Mouse (Mus musculus) kidney, postnatal 0 days (tissue): ENCODE results near the gene Mrps35. TPM values are rescaled to one million over a fixed set of nuclear protein-coding genes. Genes with fewer than 3 reads are reported as not detected.
A peak's percentile ranks its signal among the peaks of the same experiment; 100 is the strongest.

Source experiments
- ATAC-seq: fragments of 200-750 bp; cut with Nextera tagmentation; replicated peaks from 2 replicates; pipeline ENCODE4 v1.8.0; 2017; ENCODE audit warnings: low read depth, moderate number of reproducible peaks, moderate TSS enrichment, moderate library complexity; ENCODE audit not compliant: low FRiP score
- DNase-seq: peaks from one replicate; pipeline ENCODE4 v3.0.0-alpha.2; 2016; ENCODE audit warnings: low spot score
- H3K27ac ChIP-seq: fragments of 300-500 bp; sonication (generic); 2 replicates; pipeline ENCODE4 v1.5.1; 2014; ENCODE audit warnings: mild to moderate bottlenecking
- H3K27me3 ChIP-seq: fragments of 300-500 bp; sonication (generic); 2 replicates; pipeline ENCODE4 v1.6.1; 2014; ENCODE audit warnings: low read length, mixed read lengths; ENCODE audit not compliant: insufficient read depth
- H3K36me3 ChIP-seq: fragments of 300-500 bp; sonication (generic); 2 replicates; pipeline ENCODE4 v1.6.1; 2014; ENCODE audit warnings: low read length, mixed read lengths; ENCODE audit not compliant: insufficient read depth
- H3K4me1 ChIP-seq: fragments of 300-500 bp; sonication (generic); replicated peaks from 2 replicates; pipeline ENCODE4 v1.6.1; 2014; ENCODE audit warnings: antibody characterized with exemption, low read length, mixed read lengths; ENCODE audit not compliant: insufficient read depth
- H3K4me2 ChIP-seq: fragments of 300-500 bp; sonication (generic); 2 replicates; pipeline ENCODE4 v1.6.1; 2014; ENCODE audit warnings: mild to moderate bottlenecking, low read length, moderate library complexity, mixed read lengths
- H3K4me3 ChIP-seq: fragments of 300-500 bp; sonication (generic); replicated peaks from 2 replicates; pipeline ENCODE4 v1.5.1; 2014; ENCODE audit warnings: low read depth, low read length
- H3K9ac ChIP-seq: fragments of 300-500 bp; sonication (generic); 2 replicates; pipeline ENCODE4 v1.6.1; 2014; ENCODE audit warnings: low read depth, low read length
- H3K9me3 ChIP-seq: fragments of 300-500 bp; sonication (generic); replicated peaks from 2 replicates; pipeline ENCODE4 v1.6.1; 2016; ENCODE audit warnings: low read length, inconsistent platforms, mixed read lengths
- CTCF ChIP-seq: IDR thresholded peaks from 2 replicates; pipeline ENCODE4 v1.5.1; 2016; ENCODE audit warnings: antibody characterized with exemption, low read depth, mild to moderate bottlenecking, moderate library complexity
- WGBS: fragments of 180-500 bp; shearing (Covaris S2); extraction: QIAGEN DNeasy Blood & Tissue Kit; methylation state at CpG from one replicate; pipeline ENCODE4 v1.1.7; 2014; 5-methylcytosine and 5-hydroxymethylcytosine counted together
- polyA plus RNA-seq: library from polyadenylated mRNA; unstranded; fragments of >200 nt; fragmentation: Nextera tagmentation; extraction: Ambion mirVana; gene quantifications from 2 replicates; pipeline ENCODE4 v1.2.1, GENCODE M21; 2015

Mrps35 gene
- polyA plus RNA-seq, 1 experiment from 2014 or later: 139 TPM

DNA sequence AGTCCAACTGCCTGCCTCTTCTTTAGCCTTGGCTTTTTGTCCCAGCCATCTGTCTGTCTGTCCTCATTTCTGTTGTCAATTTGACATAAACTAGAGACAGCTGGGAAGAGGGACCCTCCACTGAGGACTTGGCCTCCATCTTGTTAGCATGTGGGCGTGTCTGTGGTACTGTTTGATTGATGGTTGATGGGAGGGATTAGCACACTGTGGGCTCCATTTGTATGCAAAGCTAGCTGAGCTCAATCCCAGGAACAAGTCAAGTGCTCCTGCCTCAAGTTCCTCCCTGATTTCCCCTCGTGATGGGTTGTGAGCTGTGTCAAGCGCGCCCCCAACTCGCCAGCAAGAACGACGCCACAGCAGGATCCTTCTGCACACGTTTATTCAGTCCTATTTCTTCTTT, 34.3 kb downstream of the Mrps35 start:
- H3K4me3 ChIP-seq: no peak overlapping the region
- H3K4me1 ChIP-seq: no peaks in the 10 kb centered on the region
- 87% methylated on average over 8 of the region's 8 CpGs for WGBS
- no peak for ATAC-seq
- no peak overlapping the region for H3K27ac ChIP-seq
- no peaks in the 10 kb centered on the region for H3K9me3 ChIP-seq
- H3K4me2 ChIP-seq: no peak overlapping the region
- H3K27me3 ChIP-seq: no peaks in the 10 kb centered on the region
- no peak for TF ChIP-seq CTCF
- no peak overlapping the region for H3K9ac ChIP-seq
- H3K36me3 ChIP-seq: peaks cover under 1% of the 10 kb centered on the region; the same call in 1 of the 2 replicates
- DNase-seq: no peak

DNA sequence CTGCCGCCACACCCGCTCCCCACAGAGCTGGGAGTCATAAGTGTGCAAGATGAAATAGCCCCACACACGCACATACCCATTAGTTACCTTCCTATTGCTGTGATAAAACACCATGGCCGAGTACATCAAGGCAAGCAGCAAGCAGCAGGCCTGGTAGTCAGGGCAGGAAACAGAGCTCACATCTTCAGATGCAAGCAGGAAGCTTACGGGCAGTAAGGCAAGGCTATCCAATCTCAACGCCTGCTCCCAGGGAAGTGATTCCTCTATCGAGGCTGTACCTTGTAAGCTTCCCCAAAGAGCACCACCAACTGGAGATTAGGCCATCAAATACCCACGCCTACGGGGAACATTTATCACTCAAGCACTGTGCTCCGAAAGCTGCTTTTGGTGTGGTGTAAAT, 37.4 kb downstream of the Mrps35 start:
- H3K9me3 ChIP-seq: no peaks in the 10 kb centered on the region
- no peak for DNase-seq
- H3K4me3 ChIP-seq: no peak overlapping the region
- H3K36me3 ChIP-seq: no peaks in the 10 kb centered on the region
- no peaks in the 10 kb centered on the region for H3K27me3 ChIP-seq
- 90% methylated on average over 10 of the region's 10 CpGs for WGBS
- H3K27ac ChIP-seq: no peak overlapping the region
- TF ChIP-seq CTCF: no peak
- H3K4me2 ChIP-seq: no peak overlapping the region
- H3K4me1 ChIP-seq: no peaks in the 10 kb centered on the region
- H3K9ac ChIP-seq: no peak overlapping the region
- no peak for ATAC-seq

DNA sequence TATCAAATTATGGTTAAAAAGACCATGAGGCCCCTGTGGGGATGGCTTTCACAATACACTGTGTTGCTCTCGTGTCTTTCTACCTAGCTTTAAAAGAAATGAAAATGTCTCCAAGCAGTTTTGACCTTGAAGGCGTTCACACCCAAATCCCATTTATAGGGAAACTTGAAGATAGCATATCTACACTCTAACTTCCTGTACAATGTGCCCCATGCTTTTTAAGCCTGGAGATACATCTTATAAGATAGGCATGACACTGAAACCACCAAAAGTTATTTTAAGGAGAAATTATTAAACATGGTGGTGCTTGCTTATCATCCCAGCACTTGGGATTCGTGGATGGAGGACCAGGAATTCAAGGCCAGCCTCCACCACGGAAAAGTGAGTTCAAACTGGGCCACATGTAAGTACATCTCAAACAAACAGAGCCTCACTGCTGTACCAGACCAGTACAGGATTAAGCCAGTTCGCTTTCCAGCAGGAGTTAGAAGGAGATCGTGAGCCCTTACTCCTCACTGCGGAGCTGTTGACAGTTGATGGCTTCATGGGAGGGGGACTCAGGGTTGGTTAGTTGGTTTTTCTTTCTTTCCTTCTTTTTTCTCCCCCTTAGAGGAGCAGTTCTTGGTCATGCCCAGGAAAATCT, 43.0 kb downstream of the Mrps35 start:
- Histone ChIP-seq H3K4me1 (no peaks in the 10 kb centered on the region), H3K9ac (no peak overlapping the region), H3K9me3 (no peaks in the 10 kb centered on the region), H3K36me3 (no peaks in the 10 kb centered on the region), H3K27me3 (no peaks in the 10 kb centered on the region), H3K4me2 (no peak overlapping the region), H3K4me3 (no peak overlapping the region), H3K27ac (no peak overlapping the region; the same call in 1 of the 2 replicates)
- no peak for TF ChIP-seq CTCF
- 58% methylated on average over 7 of the region's 7 CpGs for WGBS
- DNase-seq: no peak
- no peak for ATAC-seq

DNA sequence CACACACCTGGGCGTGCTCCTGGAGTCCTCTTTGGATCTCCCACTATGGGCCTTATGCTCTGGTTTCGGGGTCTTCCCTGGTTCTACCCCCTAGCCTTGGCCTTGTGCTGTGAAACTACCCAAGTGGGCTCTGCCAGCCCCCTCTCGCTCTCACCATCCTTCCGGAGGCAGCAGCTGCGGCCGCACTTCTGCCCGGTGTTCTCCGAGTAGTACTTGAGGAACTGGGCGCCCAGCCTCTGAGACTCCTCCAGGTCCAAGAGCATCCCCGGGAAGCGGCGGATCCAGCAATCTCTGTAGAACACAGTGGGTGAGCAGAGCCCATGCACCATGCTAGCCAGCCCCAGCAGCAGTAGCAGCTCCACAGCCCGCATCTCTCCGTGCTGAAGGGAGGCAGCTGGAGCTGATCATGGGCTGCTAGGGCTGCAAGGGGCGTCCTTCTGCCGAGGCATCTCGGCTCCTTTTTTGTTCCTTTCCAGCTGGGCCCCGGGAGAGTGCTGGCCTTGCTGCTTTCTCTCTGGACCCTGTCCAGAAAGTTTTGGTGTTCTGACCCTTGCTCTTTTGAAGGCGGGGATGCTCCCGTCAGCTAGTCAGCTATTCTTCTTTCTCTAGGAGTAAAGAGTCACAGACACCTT, 44.1 kb downstream of the Mrps35 start, which contains the start of gene Mansc4:
Gene Mansc4, minus strand, starts transcription at position 439 of the 632 bp plus-strand sequence.
- H3K9me3 ChIP-seq: no peaks in the 10 kb centered on the region
- ATAC-seq: peak; percentile 47; the same call in 1 of the 2 replicates
- peak; percentile 91 for DNase-seq
- H3K4me2 ChIP-seq: peak within 1 kb of the TSS; percentile 48
- 7% methylated on average over 20 of the region's 20 CpGs for WGBS
- no peaks in the 10 kb centered on the region; the same call in 1 of the 2 replicates for H3K4me1 ChIP-seq
- no peaks in the 10 kb centered on the region for H3K36me3 ChIP-seq
- 0 out of 2 replicates have a peak within 1 kb of the TSS, but pooled peaks have one; percentile 2 for H3K9ac ChIP-seq
- peak within 1 kb of the TSS; percentile 68; the same call in 1 of the 2 replicates for H3K27ac ChIP-seq
- TF ChIP-seq CTCF: no peak; the same call in 1 of the 2 replicates
- H3K4me3 ChIP-seq: peak within 1 kb of the TSS; percentile 6; the same call in 1 of the 2 replicates
- H3K27me3 ChIP-seq: no peaks in the 10 kb centered on the region

DNA sequence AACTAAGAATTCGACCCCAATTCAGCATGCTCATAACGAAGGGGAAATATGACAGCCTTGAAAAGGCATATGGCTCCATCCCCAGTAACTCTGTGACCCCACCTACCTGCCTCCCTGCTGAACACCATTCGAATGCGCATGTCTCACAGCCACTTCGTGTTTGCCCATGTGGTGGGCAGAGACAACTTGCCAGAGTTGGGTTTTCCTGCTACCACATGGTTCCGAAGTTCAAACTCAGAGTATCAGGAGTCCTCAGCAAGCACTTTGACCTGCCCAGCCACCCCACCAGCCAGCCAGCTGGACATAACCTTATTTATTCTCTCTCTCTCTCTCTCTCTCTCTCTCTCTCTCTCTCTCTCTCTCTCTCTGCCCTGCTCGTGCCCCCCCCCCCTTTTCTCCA, 45.2 kb downstream of the Mrps35 start:
- Histone ChIP-seq H3K4me3 (no peak overlapping the region), H3K9me3 (no peaks in the 10 kb centered on the region), H3K36me3 (no peaks in the 10 kb centered on the region), H3K27ac (no peak overlapping the region), H3K27me3 (no peaks in the 10 kb centered on the region), H3K4me1 (peaks cover 7% of the 10 kb centered on the region; the same call in 1 of the 2 replicates), H3K4me2 (no peak overlapping the region), H3K9ac (no peak overlapping the region)
- WGBS: 42% methylated on average over 6 of the region's 7 CpGs
- no peak for TF ChIP-seq CTCF
- ATAC-seq (no peak), DNase-seq (no peak)

DNA sequence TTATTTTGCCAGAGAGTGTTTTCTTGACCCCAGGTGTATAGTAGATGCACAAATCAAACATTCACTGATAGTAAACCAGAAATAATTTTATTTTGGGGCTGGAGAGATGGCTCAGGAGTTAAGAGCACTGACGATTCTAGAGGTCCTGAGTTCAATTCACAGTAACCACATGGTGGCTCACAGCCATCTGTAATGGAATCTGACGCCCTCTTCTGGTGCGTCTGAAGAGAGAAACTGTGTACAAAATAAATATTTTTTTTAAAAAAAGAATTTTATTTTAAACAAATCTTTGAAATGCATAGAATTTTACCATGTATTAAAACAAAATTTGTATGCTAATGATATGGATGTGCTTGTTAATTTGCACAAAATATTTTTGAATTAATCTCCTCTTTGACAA, 46.0 kb downstream of the Mrps35 start:
- no peaks in the 10 kb centered on the region for H3K9me3 ChIP-seq
- WGBS: 88% methylated on average over 3 of the region's 3 CpGs
- H3K27me3 ChIP-seq: no peaks in the 10 kb centered on the region
- H3K36me3 ChIP-seq: no peaks in the 10 kb centered on the region
- H3K4me2 ChIP-seq: no peak overlapping the region
- H3K4me3 ChIP-seq: no peak overlapping the region
- no peak overlapping the region for H3K27ac ChIP-seq
- peaks cover 8% of the 10 kb centered on the region; the same call in 1 of the 2 replicates for H3K4me1 ChIP-seq
- peak; percentile 22; the same call in 1 of the 2 replicates for TF ChIP-seq CTCF
- DNase-seq (no peak), ATAC-seq (no peak)
- H3K9ac ChIP-seq: no peak overlapping the region
